Mouse (Mus musculus) gastrocnemius, postnatal 36 days (tissue): ENCODE data around the gene Thsd7b. TPM values are rescaled to one million over a fixed set of nuclear protein-coding genes. Genes with fewer than 3 reads are reported as not detected.
"Not testable (repeated sequence)": the region's sequence is repeated elsewhere in the genome, so short reads cannot be mapped to it uniquely, and the experiment has no call there.

Experiments used
- DNase-seq, 2 experiments: peaks; one replicate each; pipeline ENCODE4 v3.0.0; 2022
- intact Hi-C: fragments of 180-260 bp; cut with DNase I; formaldehyde crosslinking; loops from one replicate; pipeline ENCODE4 v1.15.1; 2025
- total RNA-seq, 2 experiments: library from RNA; stranded (reverse); gene quantifications; 2 replicates each; pipeline ENCODE4 v1.2.3; 2021

The Thsd7b gene
- total RNA-seq, 2 experiments from 2014 or later: 0.27 to 0.51 TPM

GRCm38 (mm10) chr1:130246930-130247329 is 973.8 kb downstream of the Thsd7b start:
- intact Hi-C loops, DNase-seq: not testable (repeated sequence)

- no peak for DNase-seq
- intact Hi-C loops: no loop called here
These were observed 988.9 kb downstream of the Thsd7b start for GRCm38 (mm10) chr1:130262046-130262445.
